Mouse (Mus musculus) gonadal fat pad, adult 2 months (tissue): Measurements from ENCODE around the gene Ddx19b. TPM values are rescaled to one million over a fixed set of nuclear protein-coding genes. Genes with fewer than 3 reads are reported as not detected.
"Not testable (repeated sequence)": the region's sequence is repeated elsewhere in the genome, so short reads cannot be mapped to it uniquely, and the experiment has no call there.

Experiments
- DNase-seq: peaks from one replicate; pipeline ENCODE4 v3.0.0-alpha.2; 2012; ENCODE audit warnings: low read depth
- polyA plus RNA-seq: library from polyadenylated mRNA; depleted of rRNA; stranded (reverse); fragments of >200 nt; gene quantifications from 2 replicates; pipeline ENCODE4 v1.2.3, GENCODE M21; 2012; rRNA removed

Ddx19b gene
- polyA plus RNA-seq, 1 experiment = 5.8 TPM

DNA sequence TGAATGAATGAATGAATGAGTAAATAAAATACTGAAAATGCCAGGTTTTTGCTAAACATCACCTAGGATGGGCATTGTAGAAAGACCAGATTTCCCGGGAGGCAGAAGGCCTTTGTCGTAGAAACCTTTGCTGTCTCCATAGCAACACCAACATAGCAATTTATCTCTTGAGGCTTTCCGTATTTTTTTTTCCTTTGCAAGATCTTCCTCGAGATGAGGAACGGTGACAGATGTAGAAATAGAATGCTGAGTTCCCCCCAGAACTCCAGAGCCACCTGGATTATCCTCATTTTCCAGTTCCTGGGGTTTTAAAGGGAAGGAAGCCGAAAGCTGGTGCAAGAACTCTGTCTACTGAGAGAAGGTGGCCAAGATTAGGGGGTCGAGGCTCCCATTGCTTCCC is 66.9 kb downstream of the Ddx19b start:
- no peak for DNase-seq

GRCm38 (mm10) chr8:110963051-110963450 is 68.5 kb downstream of the Ddx19b start:
- no peak for DNase-seq

- DNase-seq = no peak
These were observed 71.6 kb downstream of the Ddx19b start for GRCm38 (mm10) chr8:110959906-110960305.

- DNase-seq = no peak
These were observed 72.3 kb downstream of the Ddx19b start for GRCm38 (mm10) chr8:110959071-110959780.

GRCm38 (mm10) chr8:110958553-110958952 is 73.0 kb downstream of the Ddx19b start:
- DNase-seq = not testable (repeated sequence)

DNA sequence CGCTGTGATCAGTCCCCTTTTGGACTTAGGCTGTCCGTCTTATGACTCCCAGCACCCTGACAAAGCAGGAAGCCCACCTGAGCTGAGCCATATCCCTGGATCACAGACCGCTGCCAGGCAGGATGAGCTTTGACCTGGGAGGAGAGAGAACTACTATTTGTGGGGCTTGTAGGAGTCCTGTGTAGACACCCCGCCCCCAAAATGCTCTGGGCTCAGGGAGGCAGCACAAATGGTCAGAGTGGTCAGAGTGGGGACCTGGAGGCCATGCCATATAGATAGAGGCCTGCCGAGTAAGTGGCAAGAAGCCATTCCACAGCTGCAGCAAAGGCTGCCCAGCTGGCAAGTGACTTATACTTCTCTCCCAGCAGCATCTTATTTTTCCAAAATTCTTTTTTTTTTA is 73.4 kb downstream of the Ddx19b start:
- no peak for DNase-seq

DNA sequence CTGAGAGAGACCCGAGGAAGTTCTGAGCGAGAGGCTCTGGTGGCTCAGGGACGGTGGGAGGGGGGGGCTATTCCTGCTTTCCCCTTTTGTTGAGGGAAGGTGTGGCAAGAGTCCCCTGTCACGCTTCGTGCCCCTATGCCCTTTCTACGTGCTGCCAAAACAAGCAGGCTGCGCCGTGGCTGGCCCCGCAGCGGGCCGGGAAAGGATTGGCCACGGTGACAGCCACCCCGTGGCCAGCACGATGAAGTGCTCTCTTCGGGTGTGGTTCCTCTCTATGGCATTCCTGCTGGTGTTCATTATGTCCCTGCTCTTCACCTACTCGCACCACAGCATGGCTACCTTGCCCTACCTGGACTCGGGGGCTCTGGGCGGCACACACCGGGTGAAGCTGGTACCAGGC is 74.1 kb downstream of the Ddx19b start:
- DNase-seq = no peak

DNA sequence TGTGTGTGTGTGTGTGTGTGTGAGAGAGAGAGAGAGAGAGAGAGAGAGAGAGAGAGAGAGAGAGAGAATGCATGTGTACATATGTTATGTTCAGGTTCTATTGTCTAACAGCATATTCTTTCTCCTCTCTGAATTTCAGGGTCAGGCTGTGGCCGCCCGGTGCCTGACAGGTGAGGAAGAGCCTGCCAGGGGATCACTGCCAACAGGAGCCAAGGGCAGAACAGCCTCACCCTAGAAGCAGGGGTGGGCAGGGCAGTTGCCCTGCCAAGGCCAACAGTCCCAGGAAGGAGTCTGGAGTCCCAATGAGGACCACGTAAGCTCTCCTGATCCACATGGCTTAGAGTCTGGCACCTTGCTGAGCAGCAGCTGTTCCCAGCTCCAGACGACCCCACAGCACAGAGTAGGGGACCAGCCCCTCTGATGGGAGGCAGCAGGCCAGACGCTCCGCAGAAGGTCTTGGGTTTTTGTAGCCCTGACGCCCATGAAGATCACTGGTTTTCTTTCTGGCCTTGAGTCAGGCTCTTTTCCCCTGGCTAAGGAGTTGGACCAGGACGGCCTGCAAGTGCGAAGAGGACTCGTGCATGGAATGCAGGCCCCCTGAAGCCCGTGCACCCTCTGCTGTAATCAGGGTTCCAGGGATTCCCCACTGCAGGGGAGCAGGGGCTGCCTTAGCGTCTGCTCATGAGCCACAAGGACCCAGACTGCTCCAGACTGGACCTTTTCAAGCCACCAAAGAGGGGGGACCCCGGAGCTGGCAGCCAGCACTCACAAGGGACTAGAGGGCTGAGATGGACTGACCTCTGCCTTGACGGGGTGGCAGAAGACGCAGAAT is 74.7 kb downstream of the Ddx19b start:
- DNase-seq = no peak

DNA sequence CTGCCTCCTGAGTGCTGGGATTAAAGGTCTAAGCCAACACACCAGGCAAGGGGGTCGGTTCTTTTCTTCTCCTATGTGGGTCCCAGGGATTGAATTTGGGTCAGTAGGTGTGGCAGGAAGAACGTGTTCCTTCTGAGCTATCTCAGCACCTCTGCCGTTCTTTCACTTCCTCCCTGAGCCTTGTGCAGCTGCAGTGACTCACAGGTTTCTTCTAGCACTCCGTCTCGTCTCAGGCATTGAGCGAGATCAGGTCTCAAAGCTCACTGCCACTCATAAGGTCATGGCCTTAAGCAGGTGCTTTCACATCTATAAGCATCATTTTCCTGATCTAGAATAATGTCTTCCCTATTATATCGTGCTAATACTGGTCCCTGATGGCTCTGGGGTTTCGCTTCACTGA is 76.8 kb downstream of the Ddx19b start:
- no peak for DNase-seq

Other genes starting within 250 kb of the Ddx19b start
- gene Il34, start 225.8 kb downstream of the Ddx19b start, polyA plus RNA-seq = 43.4 and 49.2 TPM in 2 replicates
- gene Cog4, start 185.2 kb downstream of the Ddx19b start, polyA plus RNA-seq = 53.0 and 53.5 TPM in 2 replicates
- gene Sf3b3, start 185.0 kb downstream of the Ddx19b start, polyA plus RNA-seq = 32.8 and 38.6 TPM in 2 replicates
- 13.4 and 16.4 TPM in 2 replicates for gene Fuk, start 129.3 kb downstream of the Ddx19b start, polyA plus RNA-seq
- 189 and 209 TPM in 2 replicates for gene St3gal2, start 111.8 kb downstream of the Ddx19b start, polyA plus RNA-seq
- gene Ddx19a, start 34.0 kb downstream of the Ddx19b start, polyA plus RNA-seq = 25.1 and 29.8 TPM in 2 replicates
- 40.0 and 43.7 TPM in 2 replicates for gene Aars, start 1.4 kb upstream of the Ddx19b start, polyA plus RNA-seq
- 6.9 TPM in 1 of 2 replicates, not detected in the other for gene Exosc6, start 24.6 kb upstream of the Ddx19b start, polyA plus RNA-seq
- 24.1 and 29.4 TPM in 2 replicates for gene Clec18a, start 60.7 kb upstream of the Ddx19b start, polyA plus RNA-seq
- gene Pdpr, start 62.9 kb upstream of the Ddx19b start, polyA plus RNA-seq = 18.4 and 19.3 TPM in 2 replicates
- gene Glg1, start 227.5 kb upstream of the Ddx19b start, polyA plus RNA-seq = 39.1 and 43.4 TPM in 2 replicates